26 mouse cellular contexts compared by ENCODE assay signal in the genomic region with DNA sequence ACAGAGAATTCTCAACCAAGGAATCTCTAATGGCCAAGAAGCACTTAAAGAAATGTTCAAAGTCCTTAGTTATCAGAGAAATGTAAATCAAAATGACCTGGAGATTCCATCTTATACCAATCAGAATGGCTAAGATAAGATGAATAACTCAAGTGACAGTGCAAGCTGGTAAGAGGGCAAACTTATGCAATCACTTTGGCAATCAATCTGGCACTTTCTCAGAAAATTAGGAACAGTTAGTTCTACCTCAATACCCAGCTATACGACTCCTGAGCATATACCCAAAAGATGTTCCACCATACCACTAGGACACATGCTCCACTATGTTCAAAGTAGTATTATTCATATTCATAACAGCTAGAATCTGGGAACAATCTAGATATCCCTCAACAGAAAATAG.
"Had no signal": no experiment of that assay in that cellular context is flagged by ENCODE, and none has a peak within 500 bp of the region (broad histone marks: within the 10 kb centered on the region; RNA-seq: fewer than 3 reads in every experiment).

No protein-coding gene starts in this region.

- H3K27me3 ChIP-seq: heart, embryonic 13.5 days; heart, embryonic 15.5 days; hindbrain, embryonic 13.5 days; hindbrain, embryonic 15.5 days; kidney, embryonic 15.5 days; limb, embryonic 13.5 days; limb, embryonic 15.5 days had no signal

- H3K4me3 ChIP-seq: gastrocnemius, adult 2 months; heart, adult 2 months; heart, embryonic 13.5 days; heart, embryonic 15.5 days; hindbrain, embryonic 13.5 days; hindbrain, embryonic 15.5 days; kidney, embryonic 15.5 days; limb, embryonic 13.5 days; limb, embryonic 15.5 days had no signal

- H3K4me2 ChIP-seq: heart, embryonic 11.5 days; heart, embryonic 13.5 days; heart, embryonic 15.5 days; hindbrain, embryonic 13.5 days; hindbrain, embryonic 15.5 days; kidney, embryonic 15.5 days; limb, embryonic 13.5 days; limb, embryonic 15.5 days; liver, embryonic 11.5 days had no signal

- H3K9ac ChIP-seq: heart, embryonic 13.5 days; heart, embryonic 15.5 days; hindbrain, embryonic 13.5 days; hindbrain, embryonic 15.5 days; kidney, embryonic 15.5 days; limb, embryonic 13.5 days; limb, embryonic 15.5 days; liver, embryonic 14.5 days had no signal

- ATAC-seq: hindbrain, postnatal 0 days; intestine, embryonic 16.5 days had no signal

- DNase-seq: gastrocnemius, adult 2 months; gastrocnemius, postnatal 10 days; gastrocnemius, postnatal 36 days; heart, adult 2 months; heart, postnatal 14 days; heart, postnatal 36 days; kidney, adult 11 months; kidney, adult 8-10 months; kidney, postnatal 14 days; kidney, postnatal 36 days; layer of hippocampus, adult 9-11 months; layer of hippocampus, postnatal 36 days; left cerebral cortex, postnatal 4 days had no signal

- H3K4me1 ChIP-seq: hindbrain, embryonic 13.5 days; hindbrain, embryonic 15.5 days; limb, embryonic 13.5 days; limb, embryonic 15.5 days had no signal

- H3K9me3 ChIP-seq: heart, embryonic 13.5 days; heart, embryonic 15.5 days; hindbrain, embryonic 13.5 days; hindbrain, embryonic 15.5 days; limb, embryonic 13.5 days; limb, embryonic 15.5 days had no signal

- H3K36me3 ChIP-seq: heart, embryonic 15.5 days; hindbrain, embryonic 15.5 days; kidney, embryonic 15.5 days had no signal

- H3K27ac ChIP-seq: gastrocnemius, adult 2 months; heart, adult 2 months; heart, embryonic 13.5 days; heart, embryonic 15.5 days; hindbrain, embryonic 13.5 days; hindbrain, embryonic 15.5 days; hindbrain, postnatal 0 days; kidney, embryonic 15.5 days; kidney, postnatal 0 days; limb, embryonic 13.5 days; limb, embryonic 15.5 days; liver, embryonic 14.5 days had no signal
